Mouse (Mus musculus): Measurements from ENCODE around the gene Tmem35b. TPM values are rescaled to one million over a fixed set of nuclear protein-coding genes. Genes with fewer than 3 reads are reported as not detected.

The Tmem35b gene
- total RNA-seq (2014; rRNA removed) = 2.4 and 5.4 TPM in 2 replicates
- 12.8 and 14.0 TPM in 2 replicates for polyA plus RNA-seq (2015; fragmentation: Nextera tagmentation; extraction: Ambion mirVana)

DNA sequence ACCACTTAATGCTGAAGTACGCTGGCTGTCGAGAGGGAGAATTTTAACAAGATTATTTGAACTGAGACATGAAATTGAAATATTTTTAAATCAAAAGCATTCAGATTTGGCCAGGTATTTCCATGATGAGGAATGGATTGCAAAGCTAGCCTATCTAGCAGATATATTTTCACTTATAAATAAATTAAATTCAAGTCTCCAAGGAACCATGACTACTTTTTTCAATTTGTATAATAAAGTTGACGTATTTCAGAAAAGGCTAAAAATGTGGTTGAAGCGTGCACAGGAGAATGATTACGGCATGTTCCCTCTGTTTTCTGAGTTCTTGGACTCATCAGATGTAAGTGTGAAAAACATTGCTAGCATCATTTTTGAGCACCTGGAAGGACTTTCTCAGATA lies at the start of gene Tmem35b:
TSS of gene Tmem35b (plus strand) at position 301 of the 400 bp plus-strand sequence.
- H3K27ac ChIP-seq (ENCODE audit: low read depth, low read length) = no peak within 1 kb of the TSS

DNA sequence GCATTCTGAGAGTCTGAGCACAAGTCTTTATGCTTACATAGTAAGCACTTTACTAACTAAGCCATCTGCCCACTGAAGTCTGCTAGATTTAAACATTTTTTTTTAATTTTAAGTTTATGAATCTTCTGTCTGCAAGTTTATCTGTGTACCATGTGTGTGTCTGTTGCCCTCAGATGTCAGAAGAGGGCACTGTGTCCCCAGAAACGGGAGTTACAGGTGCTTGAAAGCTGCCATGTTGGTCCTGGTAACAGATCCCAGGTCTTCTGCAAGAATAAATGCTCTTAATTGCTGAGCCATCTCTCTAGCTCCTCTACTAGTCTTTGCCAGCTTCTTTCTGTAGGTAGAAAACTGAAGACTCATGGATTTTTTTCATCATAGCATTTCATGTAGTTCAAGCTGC lies 48.6 kb upstream of the Tmem35b start:
- no peak for DNase-seq (ENCODE audit: low spot score)
- peaks cover 5% of the 10 kb centered on the region; the same call in 1 of the 2 replicates for H3K4me1 ChIP-seq (ENCODE audit: insufficient read depth, low read length)
- no peak overlapping the region for H3K4me3 ChIP-seq (ENCODE audit: low read depth, low read length)
- TF ChIP-seq CTCF (IDR thresholded peaks at IDR 0.05) = peak; percentile 15; the same call in 1 of the 2 replicates
- no peak overlapping the region for H3K27ac ChIP-seq (ENCODE audit: low read depth, low read length)
- no peak overlapping the region for H3K4me2 ChIP-seq (ENCODE audit: low read depth, low read length, poor library complexity, severe bottlenecking)
- H3K36me3 ChIP-seq (ENCODE audit: insufficient read depth, low read length) = no peaks in the 10 kb centered on the region
- H3K9me3 ChIP-seq (ENCODE audit: low read length) = no peaks in the 10 kb centered on the region
- H3K27me3 ChIP-seq (ENCODE audit: insufficient read depth, low read length) = no peaks in the 10 kb centered on the region
- WGBS = 44% methylated on average over 1 of the region's 1 CpGs
- no peak for ATAC-seq (ENCODE audit: low FRiP score)
- H3K9ac ChIP-seq (replicated peaks; ENCODE audit: low read length, poor library complexity, severe bottlenecking) = no peak overlapping the region

More for the DNA sequence above, at the start of gene Tmem35b:
- Histone ChIP-seq H3K4me1 (ENCODE audit: insufficient read depth, low read length) (no peaks in the 10 kb centered on the region), H3K4me3 (ENCODE audit: low read depth, low read length) (no peak within 1 kb of the TSS), H3K36me3 (ENCODE audit: insufficient read depth, low read length) (peaks cover 5% of the 10 kb centered on the region; the same call in 1 of the 2 replicates), H3K4me2 (ENCODE audit: low read depth, low read length, poor library complexity, severe bottlenecking) (no peak within 1 kb of the TSS), H3K27me3 (ENCODE audit: insufficient read depth, low read length) (no peaks in the 10 kb centered on the region), H3K9me3 (ENCODE audit: low read length) (no peaks in the 10 kb centered on the region), H3K9ac (replicated peaks; ENCODE audit: low read length, poor library complexity, severe bottlenecking) (no peak within 1 kb of the TSS)
- TF ChIP-seq CTCF (IDR thresholded peaks at IDR 0.05) = no peak
- ATAC-seq (ENCODE audit: low FRiP score) (no peak), DNase-seq (ENCODE audit: low spot score) (no peak)
- 95% methylated on average over 5 of the region's 5 CpGs for WGBS

DNA sequence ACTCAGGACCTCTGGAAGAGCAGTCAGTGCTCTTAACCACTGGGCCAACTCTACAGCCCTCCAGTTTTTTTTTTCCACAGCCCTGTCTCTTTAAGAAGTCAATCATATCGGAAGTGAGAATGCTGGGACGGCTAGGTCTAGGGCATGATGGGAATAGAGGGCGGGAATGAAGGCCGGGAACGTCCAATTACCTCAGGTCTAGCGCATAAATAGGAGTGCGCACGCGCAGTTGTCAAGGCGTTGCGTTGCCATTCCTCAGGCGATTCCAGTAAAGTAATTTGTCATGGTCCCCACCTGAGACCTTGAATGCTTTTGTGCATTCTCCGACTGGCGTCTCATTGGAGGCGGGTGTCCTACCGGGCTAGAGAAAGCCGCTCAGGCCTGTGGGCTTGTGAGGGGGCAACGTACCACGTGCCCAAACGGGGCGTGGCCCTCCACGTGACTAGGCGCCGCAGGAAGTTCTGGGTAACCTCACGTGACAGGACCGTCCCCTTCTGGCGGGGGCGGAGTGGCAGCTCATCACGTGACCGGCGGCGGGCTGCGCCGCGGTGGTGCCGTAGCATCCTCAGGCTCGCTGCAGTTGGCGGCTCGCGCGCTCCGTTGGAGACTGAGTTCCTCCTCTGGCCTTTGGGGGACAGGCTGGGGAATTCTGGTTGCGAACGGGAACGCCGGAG lies 46.5 kb upstream of the Tmem35b start, which contains the start of gene Zmym6:
TSS of gene Zmym6 (plus strand) at position 509 of the 674 bp plus-strand sequence.
- peak within 1 kb of the TSS; percentile 54 for H3K4me3 ChIP-seq (ENCODE audit: low read depth, low read length)
- H3K4me2 ChIP-seq (ENCODE audit: low read depth, low read length, poor library complexity, severe bottlenecking) = peak within 1 kb of the TSS; percentile 66
- H3K9me3 ChIP-seq (ENCODE audit: low read length) = no peaks in the 10 kb centered on the region
- TF ChIP-seq CTCF (IDR thresholded peaks at IDR 0.05) = peak; percentile 35
- H3K27me3 ChIP-seq (ENCODE audit: insufficient read depth, low read length) = no peaks in the 10 kb centered on the region
- under 1% methylated on average over 45 of the region's 46 CpGs for WGBS
- peak within 1 kb of the TSS; percentile 60 for H3K9ac ChIP-seq (replicated peaks; ENCODE audit: low read length, poor library complexity, severe bottlenecking)
- H3K4me1 ChIP-seq (ENCODE audit: insufficient read depth, low read length) = peaks cover 5% of the 10 kb centered on the region; the same call in 1 of the 2 replicates
- ATAC-seq (ENCODE audit: low FRiP score) = peak; percentile 98
- peak within 1 kb of the TSS; percentile 91 for H3K27ac ChIP-seq (ENCODE audit: low read depth, low read length)
- H3K36me3 ChIP-seq (ENCODE audit: insufficient read depth, low read length) = no peaks in the 10 kb centered on the region
- DNase-seq (ENCODE audit: low spot score) = peak; percentile 99

DNA sequence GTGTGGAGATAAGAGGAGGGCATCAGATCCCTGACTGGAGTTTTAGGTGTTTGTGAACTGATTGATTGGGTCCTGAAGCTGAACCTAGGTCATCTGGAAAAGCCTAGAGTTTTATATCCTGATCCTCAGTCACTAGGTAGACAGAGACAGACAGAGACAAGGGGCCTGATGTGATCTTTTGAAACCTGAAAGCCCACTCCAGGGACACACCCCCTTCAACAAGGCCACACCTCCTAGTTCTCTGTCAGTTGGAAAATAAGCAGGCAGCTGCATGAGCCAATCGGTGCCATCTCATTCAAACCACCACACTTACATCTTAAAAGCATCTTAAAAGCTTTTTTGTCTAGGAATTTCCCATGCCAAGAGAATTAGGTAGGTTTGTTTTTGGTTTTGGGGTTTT lies 42.7 kb upstream of the Tmem35b start:
- no peak overlapping the region for H3K4me3 ChIP-seq (ENCODE audit: low read depth, low read length)
- ATAC-seq (ENCODE audit: low FRiP score) (no peak), DNase-seq (ENCODE audit: low spot score) (no peak)
- peaks cover 5% of the 10 kb centered on the region; the same call in 1 of the 2 replicates for H3K4me1 ChIP-seq (ENCODE audit: insufficient read depth, low read length)
- H3K4me2 ChIP-seq (ENCODE audit: low read depth, low read length, poor library complexity, severe bottlenecking) = no peak overlapping the region
- H3K27me3 ChIP-seq (ENCODE audit: insufficient read depth, low read length) = no peaks in the 10 kb centered on the region
- H3K9me3 ChIP-seq (ENCODE audit: low read length) = no peaks in the 10 kb centered on the region
- 50% methylated on average over 1 of the region's 1 CpGs for WGBS
- no peak overlapping the region for H3K9ac ChIP-seq (replicated peaks; ENCODE audit: low read length, poor library complexity, severe bottlenecking)
- TF ChIP-seq CTCF (IDR thresholded peaks at IDR 0.05) = no peak
- H3K27ac ChIP-seq (ENCODE audit: low read depth, low read length) = no peak overlapping the region
- no peaks in the 10 kb centered on the region for H3K36me3 ChIP-seq (ENCODE audit: insufficient read depth, low read length)

DNA sequence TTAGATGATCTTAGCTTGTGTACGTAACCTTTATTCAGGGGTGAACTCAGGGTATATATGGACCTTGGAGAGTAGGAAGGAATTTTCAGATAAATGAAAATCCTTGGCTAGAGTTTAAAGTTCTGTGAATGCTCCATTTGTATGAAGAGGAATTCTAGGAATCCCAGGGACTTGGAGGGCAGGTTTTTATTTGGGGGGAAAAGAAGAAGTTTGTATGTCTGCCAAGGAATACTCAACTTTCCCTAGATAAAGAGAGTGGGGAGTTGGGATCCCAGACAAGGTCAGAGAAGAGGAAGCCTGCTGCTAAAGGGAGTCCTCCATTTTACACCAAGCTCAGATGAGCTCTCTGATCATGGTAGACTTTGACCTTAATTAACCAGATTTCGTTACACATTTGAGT lies 40.4 kb upstream of the Tmem35b start:
- H3K36me3 ChIP-seq (ENCODE audit: insufficient read depth, low read length) = peaks cover under 1% of the 10 kb centered on the region; the same call in 1 of the 2 replicates
- no peak overlapping the region for H3K4me3 ChIP-seq (ENCODE audit: low read depth, low read length)
- peaks cover under 1% of the 10 kb centered on the region; the same call in 1 of the 2 replicates for H3K4me1 ChIP-seq (ENCODE audit: insufficient read depth, low read length)
- H3K4me2 ChIP-seq (ENCODE audit: low read depth, low read length, poor library complexity, severe bottlenecking) = no peak overlapping the region
- no peak for TF ChIP-seq CTCF (IDR thresholded peaks at IDR 0.05)
- ATAC-seq (ENCODE audit: low FRiP score) = no peak
- H3K27me3 ChIP-seq (ENCODE audit: insufficient read depth, low read length) = no peaks in the 10 kb centered on the region
- H3K9me3 ChIP-seq (ENCODE audit: low read length) = no peaks in the 10 kb centered on the region
- no peak for DNase-seq (ENCODE audit: low spot score)
- 90% methylated on average over 2 of the region's 2 CpGs for WGBS
- no peak overlapping the region for H3K27ac ChIP-seq (ENCODE audit: low read depth, low read length)
- H3K9ac ChIP-seq (replicated peaks; ENCODE audit: low read length, poor library complexity, severe bottlenecking) = no peak overlapping the region

DNA sequence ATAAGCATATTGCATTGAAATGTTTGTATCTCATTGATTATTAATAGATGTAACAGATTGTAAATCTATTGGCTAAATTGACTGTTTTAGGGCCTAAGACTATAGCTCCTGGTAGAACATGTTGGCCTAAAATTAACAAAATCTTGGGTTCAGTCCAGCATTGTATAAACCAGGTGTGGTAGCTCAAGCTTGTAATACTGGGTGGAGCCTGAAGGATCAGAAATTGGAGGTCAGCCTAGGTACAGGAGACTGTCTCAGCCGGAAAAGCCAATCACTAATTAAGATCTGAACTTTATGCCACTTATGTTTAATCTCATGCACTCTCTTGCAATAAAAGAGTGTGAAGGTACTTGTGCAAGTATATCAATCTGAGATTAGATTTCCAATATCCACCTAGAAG lies 37.7 kb upstream of the Tmem35b start:
- no peak for ATAC-seq (ENCODE audit: low FRiP score)
- no peak overlapping the region for H3K4me2 ChIP-seq (ENCODE audit: low read depth, low read length, poor library complexity, severe bottlenecking)
- 84% methylated on average over 1 of the region's 1 CpGs for WGBS
- no peak overlapping the region for H3K4me3 ChIP-seq (ENCODE audit: low read depth, low read length)
- no peaks in the 10 kb centered on the region for H3K27me3 ChIP-seq (ENCODE audit: insufficient read depth, low read length)
- no peaks in the 10 kb centered on the region for H3K4me1 ChIP-seq (ENCODE audit: insufficient read depth, low read length)
- H3K27ac ChIP-seq (ENCODE audit: low read depth, low read length) = no peak overlapping the region
- no peak for TF ChIP-seq CTCF (IDR thresholded peaks at IDR 0.05)
- no peaks in the 10 kb centered on the region for H3K9me3 ChIP-seq (ENCODE audit: low read length)
- peaks cover 7% of the 10 kb centered on the region; the same call in 1 of the 2 replicates for H3K36me3 ChIP-seq (ENCODE audit: insufficient read depth, low read length)
- no peak for DNase-seq (ENCODE audit: low spot score)
- H3K9ac ChIP-seq (replicated peaks; ENCODE audit: low read length, poor library complexity, severe bottlenecking) = no peak overlapping the region
